Mouse (Mus musculus): ENCODE measurements around the gene Mterf4. TPM values are rescaled to one million over a fixed set of nuclear protein-coding genes. Genes with fewer than 3 reads are reported as not detected.

Gene Mterf4
- total RNA-seq, 2 experiments from 2014 or later: 23.1 to 23.3 TPM

- no peak for DNase-seq (ENCODE audit: low spot score in 2 of 2)
Measured at GRCm38 (mm10) chr1:93270516-93271240, 35.0 kb downstream of the Mterf4 start.

DNA sequence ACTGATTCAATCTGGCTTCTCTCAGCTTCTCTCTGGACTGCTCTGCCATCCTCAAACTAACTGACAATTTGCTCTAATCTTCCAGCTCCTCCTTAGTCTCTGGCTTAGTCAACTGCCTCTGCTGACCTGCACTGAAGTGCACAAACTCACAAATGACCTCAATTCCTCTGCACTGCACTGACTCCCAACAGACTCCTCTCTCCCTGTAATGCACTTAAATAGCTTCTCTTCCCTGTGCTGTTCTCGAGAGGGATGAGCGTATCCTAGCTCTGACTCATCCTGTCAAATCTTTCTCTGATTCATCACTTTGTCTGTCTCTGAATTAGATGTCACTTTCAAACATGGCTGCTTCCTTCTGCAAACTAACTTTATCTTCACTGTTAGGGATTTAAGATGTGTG is 37.5 kb downstream of the Mterf4 start:
- DNase-seq (ENCODE audit: low spot score in 2 of 2): no peak

DNA sequence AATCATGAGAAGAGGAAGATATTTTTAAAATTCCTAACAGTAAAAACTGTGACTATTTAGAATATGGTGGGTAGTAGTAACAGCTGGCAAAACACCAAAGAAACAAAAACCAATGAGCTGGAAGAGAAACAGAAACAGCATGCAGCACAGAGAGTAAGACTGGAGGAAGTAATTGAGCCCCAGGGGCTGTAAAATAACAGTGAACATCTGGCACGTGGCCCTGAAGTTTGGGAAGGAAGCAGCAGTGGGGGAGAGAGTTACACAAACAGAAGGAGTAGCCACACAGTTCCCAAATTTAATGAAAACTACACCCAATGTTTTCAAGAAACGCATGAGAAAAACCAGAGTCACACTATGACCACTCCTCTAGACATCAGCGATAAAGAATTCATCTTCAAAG is 38.5 kb downstream of the Mterf4 start:
- no peak for DNase-seq (ENCODE audit: low spot score in 2 of 2)

GRCm38 (mm10) chr1:93257560-93257959 is 48.2 kb downstream of the Mterf4 start:
- no peak for DNase-seq (ENCODE audit: low spot score in 2 of 2)

GRCm38 (mm10) chr1:93255761-93256160 is 50.0 kb downstream of the Mterf4 start:
- no peak for DNase-seq (ENCODE audit: low spot score in 2 of 2)

- DNase-seq (ENCODE audit: low spot score in 2 of 2): no peak
Measured at GRCm38 (mm10) chr1:93252586-93252985, 53.1 kb downstream of the Mterf4 start.

Small RNA genes within 50 kb of the gene (microRNA-seq; reads per million reads assigned to microRNA genes)
- gene Mir6345 (ENCODE audit: borderline number of aligned reads in 2 of 2): 0 reads per million in 2 experiments
- gene Mir6901 (ENCODE audit: borderline number of aligned reads in 2 of 2): 0 to 1.8 reads per million in 2 experiments
- 0 reads per million in 2 experiments for gene Mir6902 (ENCODE audit: borderline number of aligned reads in 2 of 2)

Other genes with a start within 250 kb of the Mterf4 start
- 10 to 100 TPM; 37.9 to 38.1 TPM for gene Kif1a, start 204.0 kb downstream of the Mterf4 start, total RNA-seq (2021)
- gene Agxt, start 170.7 kb downstream of the Mterf4 start, total RNA-seq (2021): not detected
- not detected for gene 2310007B03Rik, start 145.0 kb downstream of the Mterf4 start, total RNA-seq (2021)
- gene Crocc2, start 137.2 kb downstream of the Mterf4 start, total RNA-seq (2021): under 1 TPM in 1 of 2 experiments, not detected in 1; 0.03 TPM
- gene Sned1, start 70.1 kb downstream of the Mterf4 start, total RNA-seq (2021): 10 to 100 TPM; 10.7 to 22.3 TPM
- gene Ppp1r7, start 36.9 kb upstream of the Mterf4 start, total RNA-seq (2021): 10 to 100 TPM; 20.4 to 28.5 TPM
- gene Pask, start 37.6 kb upstream of the Mterf4 start, total RNA-seq (2021): 1 to 10 TPM; 2.7 to 3.6 TPM
- not detected for gene Ano7, start 68.0 kb upstream of the Mterf4 start, total RNA-seq (2021)
- gene Hdlbp, start 172.9 kb upstream of the Mterf4 start, total RNA-seq (2021): 100 to 1,000 TPM; 316 to 376 TPM
- gene Farp2, start 206.2 kb upstream of the Mterf4 start, total RNA-seq (2021): 10 to 100 TPM; 18.5 to 18.7 TPM

Measured in adrenal gland, adult 18-20 months (tissue).